Mouse (Mus musculus) embryonic facial prominence, embryonic 13.5 days (tissue): Measurements from ENCODE around the gene Atg16l2. TPM values are rescaled to one million over a fixed set of nuclear protein-coding genes. Genes with fewer than 3 reads are reported as not detected.

Experiments used
- ATAC-seq: fragments of 200-750 bp; cut with Nextera tagmentation; 2 replicates; pipeline ENCODE4 v1.8.0; 2017; ENCODE audit warnings: low read depth; ENCODE audit not compliant: insufficient number of reproducible peaks, insufficient read depth, low FRiP score, low TSS enrichment
- H3K27ac ChIP-seq: fragments of 300-500 bp; sonication (generic); 2 replicates; pipeline ENCODE4 v1.5.1; 2015; ENCODE audit warnings: moderate library complexity, mild to moderate bottlenecking, inconsistent platforms
- H3K27me3 ChIP-seq: fragments of 300-500 bp; sonication (generic); 2 replicates; pipeline ENCODE4 v1.6.1; 2015; ENCODE audit warnings: mild to moderate bottlenecking, inconsistent platforms
- H3K36me3 ChIP-seq: fragments of 300-500 bp; sonication (generic); 2 replicates; pipeline ENCODE4 v1.6.1; 2015; ENCODE audit warnings: mild to moderate bottlenecking, inconsistent platforms
- H3K4me1 ChIP-seq: fragments of 300-500 bp; sonication (generic); 2 replicates; pipeline ENCODE4 v1.6.1; 2015; ENCODE audit warnings: inconsistent platforms
- H3K4me2 ChIP-seq: fragments of 300-500 bp; sonication (generic); 2 replicates; pipeline ENCODE4 v1.6.1; 2015; ENCODE audit warnings: moderate library complexity, mild to moderate bottlenecking, inconsistent platforms
- H3K4me3 ChIP-seq: fragments of 300-500 bp; sonication (generic); 2 replicates; pipeline ENCODE4 v1.5.1; 2015; ENCODE audit warnings: mild to moderate bottlenecking, inconsistent platforms
- H3K9ac ChIP-seq: fragments of 300-500 bp; sonication (generic); 2 replicates; pipeline ENCODE4 v1.6.1; 2015; ENCODE audit warnings: mild to moderate bottlenecking, inconsistent platforms
- H3K9me3 ChIP-seq: fragments of 300-500 bp; sonication (generic); 2 replicates; pipeline ENCODE4 v1.6.1; 2016; ENCODE audit warnings: inconsistent platforms
- WGBS: fragments of 180-500 bp; shearing (Covaris S2); methylation state at CpG from one replicate; pipeline ENCODE4 v1.1.7; 2015; ENCODE audit warnings: mixed read lengths; 5-methylcytosine and 5-hydroxymethylcytosine counted together
- polyA plus RNA-seq: library from polyadenylated mRNA; unstranded; fragments of >200 nt; fragmentation: Nextera tagmentation; extraction: Ambion mirVana; gene quantifications from 2 replicates; pipeline ENCODE4 v1.2.1, GENCODE M21; 2015

Gene Atg16l2
- polyA plus RNA-seq, 1 experiment from 2014 or later, result 15.7 TPM

DNA sequence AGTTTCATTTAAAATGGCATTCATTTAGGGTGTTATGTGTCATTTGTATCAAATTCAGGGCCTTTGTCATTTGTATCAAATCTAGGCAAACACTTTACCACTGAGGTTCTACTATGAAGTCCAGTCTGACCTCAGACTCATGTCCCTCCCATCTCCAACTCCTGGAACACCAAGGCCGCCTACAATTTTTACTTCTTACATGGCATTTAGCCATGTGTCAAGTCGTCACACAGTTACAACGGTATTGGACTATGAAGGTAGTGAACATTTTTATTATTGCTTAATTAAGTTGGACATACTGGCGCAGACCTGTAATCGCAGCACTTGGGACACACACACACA is 7.9 kb upstream of the Atg16l2 start:
- peak overlapping the region; percentile 78 for H3K9ac ChIP-seq
- peak overlapping the region; percentile 94 for H3K27ac ChIP-seq
- H3K36me3 ChIP-seq, result no peaks in the 10 kb centered on the region
- H3K9me3 ChIP-seq, result no peaks in the 10 kb centered on the region
- 0 out of 2 replicates have a peak, but pooled peaks cover 4% of the 10 kb centered on the region for H3K4me1 ChIP-seq
- no peaks in the 10 kb centered on the region for H3K27me3 ChIP-seq
- peak overlapping the region; percentile 61 for H3K4me2 ChIP-seq
- no peak for ATAC-seq
- 32% methylated on average over 5 of the region's 5 CpGs for WGBS
- peak overlapping the region; percentile 72 for H3K4me3 ChIP-seq

DNA sequence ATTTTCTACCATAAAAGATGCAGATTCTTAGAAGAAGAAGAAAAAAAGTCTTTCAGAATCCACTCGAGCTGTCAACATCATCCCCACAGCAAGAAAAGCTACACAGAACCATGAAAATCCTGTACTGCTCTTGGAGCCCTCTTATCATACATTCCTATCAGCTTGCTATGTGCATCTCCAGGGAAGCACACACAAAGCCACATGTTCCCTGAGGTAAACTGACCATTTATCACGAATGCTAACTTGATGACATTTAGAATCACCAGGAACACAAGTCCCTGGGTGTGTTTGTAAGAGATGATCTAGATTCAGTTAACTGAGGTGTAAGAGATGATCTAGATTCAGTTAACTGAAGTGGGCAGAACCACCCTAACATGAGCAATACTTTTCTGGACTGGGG is 4.8 kb upstream of the Atg16l2 start:
- Histone ChIP-seq H3K9me3 (no peaks in the 10 kb centered on the region), H3K4me1 (peaks cover 9% of the 10 kb centered on the region), H3K27ac (no peak overlapping the region), H3K27me3 (no peaks in the 10 kb centered on the region), H3K4me3 (no peak overlapping the region), H3K36me3 (no peaks in the 10 kb centered on the region), H3K9ac (no peak overlapping the region), H3K4me2 (no peak overlapping the region)
- no peak for ATAC-seq
- 39% methylated on average over 2 of the region's 2 CpGs for WGBS

DNA sequence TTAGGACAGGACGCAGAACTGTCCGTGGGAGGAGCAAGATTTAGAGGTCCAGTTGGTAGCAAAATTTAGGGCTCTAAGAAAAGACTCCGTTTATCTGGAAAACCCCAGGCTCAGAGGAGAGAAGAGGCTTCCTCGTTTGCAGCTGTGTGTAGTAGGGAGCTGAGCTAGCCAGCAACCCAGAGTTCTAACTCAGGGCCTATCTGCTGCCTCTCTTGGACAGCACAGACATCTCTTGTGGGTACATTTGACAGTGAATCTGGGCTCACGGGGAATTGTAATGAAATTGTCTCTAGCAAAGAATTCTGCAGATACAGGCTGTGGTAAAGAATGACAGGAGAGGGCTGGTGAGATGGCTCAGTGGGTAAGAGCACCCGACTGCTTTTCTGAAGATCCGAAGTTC is 640 bp upstream of the Atg16l2 start:
- 28% methylated on average over 7 of the region's 7 CpGs for WGBS
- peaks cover 22% of the 10 kb centered on the region for H3K4me1 ChIP-seq
- peak overlapping the region; percentile 76; the same call in 1 of the 2 replicates for H3K27ac ChIP-seq
- H3K27me3 ChIP-seq, result peaks cover 22% of the 10 kb centered on the region
- ATAC-seq, result no peak
- H3K4me2 ChIP-seq, result peak overlapping the region; percentile 89
- peak overlapping the region; percentile 74 for H3K4me3 ChIP-seq
- no peaks in the 10 kb centered on the region for H3K36me3 ChIP-seq
- H3K9ac ChIP-seq, result peak overlapping the region; percentile 78; the same call in 1 of the 2 replicates
- no peaks in the 10 kb centered on the region for H3K9me3 ChIP-seq

DNA sequence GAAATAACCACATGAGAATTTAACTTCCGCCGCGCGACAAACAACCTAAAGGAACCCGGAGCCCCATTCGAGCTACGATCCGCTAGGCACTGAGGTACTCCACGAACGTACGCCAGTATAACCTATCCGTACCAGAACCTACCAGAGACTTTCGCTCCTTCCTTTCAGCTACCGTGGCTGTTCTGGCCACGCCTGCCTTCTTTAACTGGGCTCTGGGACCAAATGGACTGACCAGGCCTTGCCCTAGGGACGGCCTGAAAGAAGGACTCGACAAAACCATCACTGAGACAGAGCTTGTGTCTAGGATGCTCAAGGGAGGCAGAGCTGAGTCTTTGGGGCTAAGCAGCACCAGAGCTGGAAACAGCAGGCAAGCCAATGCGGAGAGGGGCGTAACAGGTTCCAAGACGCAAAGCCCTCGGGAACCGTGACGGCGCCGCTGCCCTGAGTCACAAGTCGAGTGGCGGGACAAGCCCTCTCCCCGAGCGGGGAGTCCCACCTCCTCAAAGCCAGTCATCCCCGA is 630 bp downstream of the Atg16l2 start:
- 0 out of 2 replicates have a peak, but pooled peaks have one; percentile 0 for ATAC-seq
- WGBS, result under 1% methylated on average over 30 of the region's 30 CpGs
- Histone ChIP-seq H3K9me3 (no peaks in the 10 kb centered on the region), H3K9ac (peak overlapping the region; percentile 78), H3K27ac (peak overlapping the region; percentile 76), H3K36me3 (no peaks in the 10 kb centered on the region), H3K4me1 (peaks cover 30% of the 10 kb centered on the region), H3K4me3 (peak overlapping the region; percentile 74), H3K27me3 (peaks cover 26% of the 10 kb centered on the region), H3K4me2 (peak overlapping the region; percentile 89)

DNA sequence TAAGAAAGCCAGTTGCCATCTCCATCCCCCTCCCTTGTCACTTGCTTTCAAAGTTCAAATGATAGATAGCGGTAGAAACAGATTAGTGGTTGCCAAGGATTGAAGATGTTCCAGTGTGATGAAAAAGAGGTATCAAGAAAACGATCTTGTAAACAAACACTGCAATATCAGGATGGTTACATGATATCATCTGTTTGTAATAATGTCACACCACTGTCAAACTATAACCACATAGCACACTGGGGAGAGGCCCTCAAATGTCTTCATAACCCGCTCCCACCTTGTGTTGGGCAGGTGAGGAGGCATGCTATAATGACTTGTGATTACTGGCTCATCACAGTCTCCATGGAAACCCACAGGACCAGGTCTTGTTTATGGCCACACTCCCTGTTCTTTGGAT is 3.7 kb downstream of the Atg16l2 start:
- Histone ChIP-seq H3K9me3 (no peaks in the 10 kb centered on the region), H3K27me3 (peaks cover 30% of the 10 kb centered on the region), H3K4me2 (no peak overlapping the region), H3K4me1 (peaks cover 34% of the 10 kb centered on the region), H3K4me3 (no peak overlapping the region), H3K27ac (no peak overlapping the region), H3K36me3 (no peaks in the 10 kb centered on the region; the same call in 1 of the 2 replicates), H3K9ac (no peak overlapping the region)
- 81% methylated on average over 3 of the region's 3 CpGs for WGBS
- no peak for ATAC-seq

DNA sequence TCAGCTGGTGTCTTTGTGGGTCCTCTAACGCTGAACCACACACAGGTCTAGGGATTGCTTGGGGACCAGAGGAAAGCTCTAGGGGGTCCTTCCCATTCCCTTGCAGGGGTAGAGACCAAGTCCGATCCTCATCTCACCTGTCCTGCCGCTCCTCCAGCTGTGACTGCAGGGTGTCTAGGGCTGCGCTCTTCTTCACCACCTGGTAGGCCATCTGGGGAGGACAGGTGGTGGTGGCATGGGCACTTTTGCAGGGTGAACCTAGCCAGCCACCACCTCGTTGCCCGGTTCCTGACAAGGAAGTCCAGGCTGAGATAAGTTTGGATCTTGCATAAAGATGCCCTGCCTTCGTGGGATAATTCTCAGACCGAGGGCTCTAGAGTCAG is 5.0 kb downstream of the Atg16l2 start:
- H3K27me3 ChIP-seq, result peaks cover 30% of the 10 kb centered on the region
- H3K4me3 ChIP-seq, result peak overlapping the region; percentile 42
- 23% methylated on average over 8 of the region's 8 CpGs for WGBS
- H3K9ac ChIP-seq, result peak overlapping the region; percentile 65
- H3K4me2 ChIP-seq, result peak overlapping the region; percentile 74
- no peaks in the 10 kb centered on the region for H3K9me3 ChIP-seq
- no peak for ATAC-seq
- peaks cover 28% of the 10 kb centered on the region for H3K4me1 ChIP-seq
- peaks cover 1% of the 10 kb centered on the region for H3K36me3 ChIP-seq
- no peak overlapping the region for H3K27ac ChIP-seq

DNA sequence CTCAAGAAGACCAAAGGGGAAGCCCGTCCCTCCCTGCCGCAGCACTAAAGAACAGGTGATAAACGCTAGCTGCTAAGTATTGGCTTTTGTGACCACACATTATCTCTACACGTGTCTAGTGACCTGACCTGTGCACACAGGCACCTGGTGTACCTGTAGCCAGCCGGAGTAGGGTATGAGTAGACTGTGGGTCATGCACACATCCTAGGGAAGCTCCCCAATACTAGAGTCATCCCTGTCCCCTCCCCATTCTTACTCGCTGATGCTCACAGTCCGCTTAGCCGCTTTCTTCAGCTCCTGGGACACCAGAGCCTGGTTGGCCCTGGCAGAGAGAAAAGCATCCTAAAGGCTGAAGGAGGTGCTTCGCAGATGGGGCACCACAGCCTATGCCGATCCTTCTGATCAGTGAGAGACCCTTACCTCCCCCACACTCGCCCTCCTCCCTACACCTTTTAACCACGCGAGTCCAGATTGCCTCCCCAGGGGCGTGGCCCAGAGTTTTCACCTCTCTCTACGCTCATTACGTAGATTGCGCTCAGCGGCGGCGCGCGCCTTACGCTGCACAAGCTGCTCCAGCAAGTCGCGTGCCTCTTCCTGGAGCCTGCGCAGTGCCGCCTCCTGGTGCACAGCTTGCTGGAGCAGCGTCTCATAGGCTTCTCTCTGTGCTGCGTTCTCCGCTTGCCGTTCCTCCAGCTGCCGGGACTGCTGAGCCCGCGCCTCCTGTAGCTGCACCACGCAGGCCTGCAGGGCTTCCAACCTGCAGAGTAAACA is 5.6 kb downstream of the Atg16l2 start:
- no peak overlapping the region for H3K27ac ChIP-seq
- ATAC-seq, result peak; percentile 79
- peak overlapping the region; percentile 74 for H3K4me2 ChIP-seq
- peak overlapping the region; percentile 42 for H3K4me3 ChIP-seq
- peaks cover 3% of the 10 kb centered on the region for H3K36me3 ChIP-seq
- WGBS, result 10% methylated on average over 35 of the region's 35 CpGs
- peak overlapping the region; percentile 65 for H3K9ac ChIP-seq
- peaks cover 30% of the 10 kb centered on the region for H3K27me3 ChIP-seq
- no peaks in the 10 kb centered on the region for H3K9me3 ChIP-seq
- H3K4me1 ChIP-seq, result peaks cover 27% of the 10 kb centered on the region

DNA sequence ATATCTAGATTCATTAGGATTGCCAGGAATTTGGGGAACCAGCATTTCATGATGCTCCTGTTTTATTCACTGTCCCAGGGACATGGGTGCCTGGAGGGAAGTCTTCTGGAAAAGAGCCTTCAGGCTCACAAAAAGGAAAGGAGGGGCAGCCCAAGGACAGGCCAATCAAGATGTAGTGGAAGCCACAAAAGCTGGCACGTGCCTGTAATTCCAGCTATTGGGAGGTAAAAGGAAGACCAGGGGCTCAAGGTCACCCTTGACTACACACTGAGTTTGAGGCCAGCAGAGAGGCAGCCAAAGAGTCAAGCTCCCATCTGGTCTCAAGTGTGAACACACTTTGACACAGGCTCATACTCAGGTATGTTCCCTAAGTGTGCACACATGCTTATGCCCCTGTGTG is 6.6 kb downstream of the Atg16l2 start:
- no peak overlapping the region for H3K4me2 ChIP-seq
- H3K9me3 ChIP-seq, result no peaks in the 10 kb centered on the region
- peaks cover 18% of the 10 kb centered on the region for H3K4me1 ChIP-seq
- no peak overlapping the region for H3K27ac ChIP-seq
- peaks cover 30% of the 10 kb centered on the region for H3K27me3 ChIP-seq
- H3K4me3 ChIP-seq, result no peak overlapping the region
- H3K9ac ChIP-seq, result no peak overlapping the region
- WGBS, result 58% methylated on average over 1 of the region's 1 CpGs
- no peak for ATAC-seq
- H3K36me3 ChIP-seq, result peaks cover 6% of the 10 kb centered on the region

DNA sequence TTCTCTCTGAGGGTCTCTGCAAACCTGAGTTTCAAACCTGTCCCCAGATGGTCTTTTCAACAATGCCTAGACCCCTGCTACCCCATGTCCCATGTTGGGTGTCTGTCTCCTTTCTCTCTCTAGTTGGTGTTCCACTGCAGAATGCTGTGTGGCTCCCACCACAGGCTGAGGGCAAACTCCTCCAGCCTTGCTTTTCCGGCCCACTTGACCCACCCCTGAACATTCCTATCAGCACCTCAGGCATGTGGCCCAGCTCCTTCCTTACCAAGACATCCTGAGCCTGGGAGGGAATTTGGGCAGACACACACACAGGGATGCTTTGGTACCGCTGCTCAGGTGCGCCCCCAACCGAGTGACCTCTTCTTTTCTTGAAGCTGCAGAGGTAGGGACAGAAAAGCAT is 8.4 kb downstream of the Atg16l2 start:
- 58% methylated on average over 4 of the region's 4 CpGs for WGBS
- Histone ChIP-seq H3K9me3 (no peaks in the 10 kb centered on the region), H3K4me3 (no peak overlapping the region), H3K27me3 (peaks cover 16% of the 10 kb centered on the region), H3K36me3 (peaks cover 21% of the 10 kb centered on the region), H3K27ac (no peak overlapping the region), H3K4me1 (peaks cover 12% of the 10 kb centered on the region), H3K9ac (no peak overlapping the region), H3K4me2 (no peak overlapping the region)
- no peak for ATAC-seq

DNA sequence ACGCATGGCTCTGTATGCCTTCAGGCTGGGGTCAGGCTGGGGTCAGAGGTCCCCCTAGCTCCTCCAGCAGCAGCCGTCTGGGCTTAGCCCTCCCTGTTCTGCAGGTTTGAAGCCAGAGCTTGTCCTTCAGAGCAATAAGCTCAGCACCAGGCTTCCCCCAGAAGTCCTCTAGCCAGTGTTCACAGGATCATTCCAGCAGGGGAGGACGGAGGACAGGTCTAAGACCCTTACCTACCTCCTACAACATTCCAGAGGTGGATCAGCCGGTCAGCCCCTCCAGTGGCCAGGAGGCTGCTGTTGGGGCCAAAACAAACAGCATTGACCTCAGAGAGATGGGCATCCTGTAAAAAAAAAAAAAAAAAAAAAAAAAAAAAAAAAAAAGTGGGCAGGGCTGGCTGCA is 8.9 kb downstream of the Atg16l2 start:
- Histone ChIP-seq H3K4me3 (no peak overlapping the region), H3K4me2 (no peak overlapping the region), H3K36me3 (peaks cover 21% of the 10 kb centered on the region), H3K27me3 (peaks cover 13% of the 10 kb centered on the region), H3K9ac (no peak overlapping the region), H3K4me1 (peaks cover 12% of the 10 kb centered on the region), H3K27ac (no peak overlapping the region), H3K9me3 (no peaks in the 10 kb centered on the region)
- 38% methylated on average over 4 of the region's 4 CpGs for WGBS
- ATAC-seq, result no peak

DNA sequence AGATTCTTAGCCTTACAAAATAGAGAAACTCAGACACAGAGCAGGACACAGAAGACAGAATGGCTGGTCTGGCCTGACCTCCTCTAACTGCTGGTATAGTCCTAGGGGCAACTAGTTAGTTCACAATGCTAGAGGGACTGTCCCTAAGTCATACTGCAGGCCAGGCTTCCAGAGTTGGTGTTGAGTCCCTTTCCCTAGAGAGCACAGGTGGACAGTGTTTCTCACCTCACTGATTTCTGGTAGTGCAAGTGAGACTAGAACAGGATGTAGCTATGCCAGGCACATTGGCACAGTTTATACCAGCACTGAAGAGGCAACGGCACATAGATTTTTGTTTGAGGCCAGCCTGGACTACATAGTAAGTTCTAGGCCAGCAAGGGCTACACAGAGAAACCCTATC is 9.4 kb downstream of the Atg16l2 start:
- Histone ChIP-seq H3K36me3 (peaks cover 22% of the 10 kb centered on the region), H3K4me2 (no peak overlapping the region), H3K27ac (no peak overlapping the region), H3K9me3 (no peaks in the 10 kb centered on the region), H3K9ac (no peak overlapping the region), H3K4me1 (peaks cover 12% of the 10 kb centered on the region), H3K4me3 (no peak overlapping the region), H3K27me3 (peaks cover 8% of the 10 kb centered on the region)
- WGBS, result 97% methylated on average over 1 of the region's 1 CpGs
- ATAC-seq, result no peak

DNA sequence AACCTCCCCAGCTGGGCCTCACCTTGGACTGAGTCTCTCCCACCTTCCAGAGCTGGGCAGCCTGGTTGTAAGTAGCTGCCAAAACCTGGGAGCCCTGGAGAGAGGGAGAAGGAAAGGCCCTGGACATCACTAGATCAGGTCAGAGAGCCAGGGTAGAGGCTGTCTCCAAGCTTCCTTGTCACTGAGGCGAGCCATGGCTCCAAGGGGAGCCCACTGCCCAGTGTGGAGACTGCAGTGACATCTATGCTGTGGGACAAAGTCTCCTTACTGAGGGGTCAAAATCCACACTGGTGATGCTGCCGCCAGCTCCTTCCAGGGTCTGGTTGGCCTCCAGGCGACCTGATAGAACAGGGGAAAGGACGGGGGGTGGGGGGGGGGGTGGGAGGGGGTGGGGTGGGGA is 10.0 kb downstream of the Atg16l2 start:
- Histone ChIP-seq H3K4me3 (no peak overlapping the region), H3K4me2 (no peak overlapping the region), H3K36me3 (peaks cover 25% of the 10 kb centered on the region), H3K27me3 (peaks cover 4% of the 10 kb centered on the region; the same call in 1 of the 2 replicates), H3K27ac (no peak overlapping the region), H3K9me3 (no peaks in the 10 kb centered on the region), H3K9ac (no peak overlapping the region), H3K4me1 (peaks cover 10% of the 10 kb centered on the region)
- no peak for ATAC-seq
- WGBS, result 72% methylated on average over 4 of the region's 4 CpGs
